Mouse (Mus musculus): ENCODE results near the gene Cep131.
A peak's percentile ranks its signal among the peaks of the same experiment; 100 is the strongest.

Gene Cep131

GRCm38 (mm10) chr11:120086702-120087152 is at the start of gene Cep131:
Cep131 (minus strand) TSS chr11:120086827.
- peak; percentile 98 for DNase-seq (ENCODE audit: low read depth)

GRCm38 (mm10) chr11:120136195-120136594 is 49.6 kb upstream of the Cep131 start:
- DNase-seq (ENCODE audit: low read depth) = no peak

GRCm38 (mm10) chr11:120134847-120135530 is 48.4 kb upstream of the Cep131 start:
- no peak for DNase-seq (ENCODE audit: low read depth)

GRCm38 (mm10) chr11:120134148-120134547 is 47.5 kb upstream of the Cep131 start:
- no peak for DNase-seq (ENCODE audit: low read depth)

GRCm38 (mm10) chr11:120129281-120129680 is 42.7 kb upstream of the Cep131 start:
- no peak for DNase-seq (ENCODE audit: low read depth)

- no peak for DNase-seq (ENCODE audit: low read depth)
Measured at GRCm38 (mm10) chr11:120126845-120127244, 40.2 kb upstream of the Cep131 start.

- no peak for DNase-seq (ENCODE audit: low read depth)
Measured at GRCm38 (mm10) chr11:120122126-120122525, 35.5 kb upstream of the Cep131 start.

GRCm38 (mm10) chr11:120120642-120121420 is 34.2 kb upstream of the Cep131 start:
- DNase-seq (ENCODE audit: low read depth) = no peak

- no peak for DNase-seq (ENCODE audit: low read depth)
Measured at GRCm38 (mm10) chr11:120119936-120120541, 33.4 kb upstream of the Cep131 start.

- DNase-seq (ENCODE audit: low read depth) = no peak
Measured at GRCm38 (mm10) chr11:120119108-120119507, 32.5 kb upstream of the Cep131 start.

- DNase-seq (ENCODE audit: low read depth) = no peak
Measured at GRCm38 (mm10) chr11:120117626-120118025, 31.0 kb upstream of the Cep131 start.

GRCm38 (mm10) chr11:120114488-120115215 is 28.0 kb upstream of the Cep131 start:
- DNase-seq (ENCODE audit: low read depth) = no peak

- no peak for DNase-seq (ENCODE audit: low read depth)
Measured at GRCm38 (mm10) chr11:120112136-120112535, 25.5 kb upstream of the Cep131 start.

GRCm38 (mm10) chr11:120111033-120111432 is 24.4 kb upstream of the Cep131 start:
- no peak for DNase-seq (ENCODE audit: low read depth)

GRCm38 (mm10) chr11:120110554-120110953 is 23.9 kb upstream of the Cep131 start:
- no peak for DNase-seq (ENCODE audit: low read depth)

- no peak for DNase-seq (ENCODE audit: low read depth)
Measured at GRCm38 (mm10) chr11:120109558-120110210, 23.1 kb upstream of the Cep131 start.

GRCm38 (mm10) chr11:120107796-120108195 is 21.2 kb upstream of the Cep131 start:
- no peak for DNase-seq (ENCODE audit: low read depth)

- no peak for DNase-seq (ENCODE audit: low read depth)
Measured at GRCm38 (mm10) chr11:120107026-120107425, 20.4 kb upstream of the Cep131 start.

- no peak for DNase-seq (ENCODE audit: low read depth)
Measured at GRCm38 (mm10) chr11:120103431-120103997, 16.9 kb upstream of the Cep131 start.

- DNase-seq (ENCODE audit: low read depth) = peak; percentile 61
Measured at GRCm38 (mm10) chr11:120101036-120101435, 14.4 kb upstream of the Cep131 start.

Data from c-Kit-positive CD71-positive TER-119-negative erythroid progenitor cells, embryonic 14.5 days (primary cell).